Mouse (Mus musculus): ENCODE data around the gene Tspear.

Gene Tspear

GRCm38 (mm10) chr10:77869651-77870050 is 183.3 kb downstream of the Tspear start:
- no peak for DNase-seq (ENCODE audit: low spot score in 2 of 2)

DNA sequence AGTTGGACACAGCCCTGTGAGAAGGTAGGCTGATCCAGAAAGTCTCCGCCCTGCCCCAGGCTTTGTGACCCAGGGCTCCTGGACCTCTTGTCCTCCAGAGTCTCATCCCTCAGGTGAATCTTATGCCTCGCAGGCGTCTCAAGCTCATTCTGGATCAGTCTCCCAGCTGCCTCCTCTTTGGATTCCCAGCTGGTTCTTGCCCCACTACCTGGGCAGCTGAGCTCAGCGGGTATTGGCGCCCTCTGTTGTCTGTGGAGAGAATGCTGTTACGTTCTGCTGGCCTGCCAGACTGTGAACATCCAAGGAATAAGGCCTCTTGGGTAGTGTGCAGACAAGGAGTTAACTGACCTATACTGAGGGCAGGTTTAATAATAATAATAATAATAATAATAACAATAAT is 192.6 kb downstream of the Tspear start:
- peak in 1 of 2 experiments; percentile 32 for DNase-seq (ENCODE audit: low spot score in 2 of 2)

GRCm38 (mm10) chr10:77880305-77880704 is 193.9 kb downstream of the Tspear start:
- DNase-seq (ENCODE audit: low spot score in 2 of 2): no peak

GRCm38 (mm10) chr10:77882553-77882952 is 196.2 kb downstream of the Tspear start:
- DNase-seq (ENCODE audit: low spot score in 2 of 2): no peak

GRCm38 (mm10) chr10:77886007-77886747 is 199.8 kb downstream of the Tspear start:
- no peak for DNase-seq (ENCODE audit: low spot score in 2 of 2)

DNA sequence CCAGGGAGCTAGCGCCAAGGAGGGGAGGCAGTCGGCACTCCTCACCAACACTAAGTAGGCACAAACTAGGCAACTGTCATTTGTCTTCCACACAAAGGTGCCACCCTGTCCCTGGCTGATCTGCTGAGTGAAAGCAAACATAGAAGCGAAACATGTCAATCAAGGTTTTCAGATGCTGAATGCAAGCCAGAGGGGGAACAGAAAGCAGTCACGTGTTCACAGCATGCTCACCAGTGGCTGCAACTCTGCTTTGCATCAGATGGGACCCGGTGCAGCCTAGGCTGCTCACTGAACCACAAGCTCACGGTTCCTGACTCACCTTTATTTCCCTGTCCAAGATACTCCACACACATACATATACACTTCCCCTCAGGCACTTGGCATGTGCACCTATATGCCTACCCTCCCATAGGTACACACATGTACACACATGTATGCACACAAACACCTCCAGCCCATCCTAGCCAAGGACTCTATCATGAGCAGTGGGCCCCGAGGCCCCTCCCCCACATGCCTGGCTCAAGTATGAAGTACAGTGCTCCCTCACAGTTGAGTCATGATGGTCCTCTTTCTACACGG is 204.7 kb downstream of the Tspear start:
- DNase-seq (ENCODE audit: low spot score in 2 of 2): no peak

DNA sequence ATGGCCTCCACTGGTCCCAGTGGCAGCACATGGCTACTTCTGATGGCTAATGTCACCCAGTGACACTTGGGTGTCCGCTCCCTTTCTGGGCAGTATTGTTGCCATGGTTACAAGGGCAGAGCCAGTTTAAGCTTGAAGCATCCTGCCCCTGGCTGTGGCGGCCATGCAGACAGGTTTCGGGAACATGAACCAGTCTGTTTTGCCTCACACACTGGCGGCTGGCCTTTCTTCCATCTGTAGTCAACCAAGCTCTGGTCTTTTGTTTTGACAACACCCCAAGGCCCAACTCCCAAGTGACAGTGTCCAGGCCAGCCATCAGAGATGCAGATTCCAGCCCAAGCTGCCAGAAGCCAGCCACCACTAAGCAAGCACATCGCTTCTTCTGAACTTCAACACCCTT is 209.2 kb downstream of the Tspear start:
- DNase-seq (ENCODE audit: low spot score in 2 of 2): no peak

DNA sequence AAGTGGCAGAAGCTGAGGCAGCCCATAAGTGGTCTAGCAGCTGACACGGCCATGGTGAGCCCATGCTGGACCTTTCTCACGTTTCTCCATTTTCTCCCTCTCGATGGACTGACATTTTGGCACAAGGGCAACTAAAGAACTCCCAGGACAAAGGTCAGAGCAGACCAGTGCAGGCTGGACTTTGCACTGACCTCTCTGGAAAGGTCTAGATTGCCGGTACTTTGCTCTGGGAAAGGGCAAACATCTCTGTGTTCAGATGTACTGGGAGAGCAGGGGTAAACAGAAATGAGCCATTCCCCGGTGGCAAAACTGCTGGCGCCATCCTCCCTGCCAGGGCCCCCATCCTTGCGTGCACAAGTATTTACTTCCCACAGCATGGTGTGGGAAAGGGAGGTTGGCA is 213.8 kb downstream of the Tspear start:
- DNase-seq (ENCODE audit: low spot score in 2 of 2): no peak

DNA sequence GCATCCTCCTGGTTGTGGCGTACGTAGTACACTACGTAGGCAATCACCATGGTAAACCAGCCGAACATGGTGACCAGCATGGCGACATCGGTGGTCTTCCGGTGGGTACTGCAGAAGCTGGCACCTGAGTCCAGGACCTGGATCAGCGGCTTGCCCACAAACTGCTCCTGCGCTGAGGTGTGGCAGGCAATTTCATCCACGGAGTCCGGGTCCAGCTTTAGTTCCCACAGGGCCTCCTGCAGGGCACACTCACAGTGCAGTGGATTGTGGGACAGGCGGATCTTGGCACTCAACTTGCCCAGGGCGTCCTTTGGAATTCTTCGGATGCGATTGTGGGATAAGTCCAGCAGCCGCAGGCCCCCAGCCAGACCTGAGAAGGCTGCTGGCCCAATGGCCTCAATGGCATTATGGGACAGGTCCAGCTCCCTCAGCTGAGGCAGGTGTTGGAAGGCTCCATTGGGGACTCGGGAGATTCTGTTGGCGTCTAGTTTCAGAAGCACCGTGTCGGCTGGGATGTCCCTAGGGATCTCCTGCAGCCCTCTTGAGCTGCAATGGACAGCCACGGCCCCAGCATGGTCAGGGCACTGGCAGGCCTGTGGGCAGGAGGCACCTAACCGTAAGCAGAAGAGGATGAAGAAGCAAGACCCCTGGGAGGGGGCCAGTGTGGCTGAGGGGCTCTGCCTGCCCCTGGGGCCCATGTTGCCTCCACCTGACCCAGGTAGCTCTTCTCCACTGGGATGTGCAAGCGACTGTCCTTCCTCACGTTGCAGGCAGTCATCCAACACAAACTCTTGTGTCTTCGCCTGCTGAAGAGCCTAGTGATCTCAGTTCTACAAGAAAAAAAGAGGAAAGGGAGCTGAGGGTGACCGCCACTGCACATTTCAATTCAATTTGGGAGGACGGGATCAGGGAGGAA is 214.8 kb downstream of the Tspear start:
- DNase-seq (ENCODE audit: low spot score in 2 of 2): no peak

DNA sequence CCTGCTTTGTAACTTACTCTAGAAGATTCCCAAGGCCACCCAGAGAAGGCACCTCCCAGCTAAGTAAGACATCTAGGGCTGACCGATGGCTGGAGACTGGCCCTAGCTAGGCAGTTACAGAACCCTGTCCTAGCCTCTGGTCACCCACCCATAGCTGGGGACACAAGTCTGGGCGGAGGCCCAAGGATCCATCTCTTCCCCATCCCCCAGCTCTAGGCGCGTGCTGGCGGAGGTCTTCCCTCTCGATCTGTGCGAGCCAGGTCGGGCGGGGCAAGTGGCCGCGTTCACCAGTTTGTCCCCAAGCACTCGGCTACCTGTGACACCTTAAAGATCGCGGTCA is 215.5 kb downstream of the Tspear start:
- no peak for DNase-seq (ENCODE audit: low spot score in 2 of 2)

GRCm38 (mm10) chr10:77902211-77902893 is 216.0 kb downstream of the Tspear start, which contains the start of gene Lrrc3:
TSS of gene Lrrc3 (minus strand) at chr10:77902536.
- DNase-seq (ENCODE audit: low spot score in 2 of 2): peak in 1 of 2 experiments; percentile 49

DNA sequence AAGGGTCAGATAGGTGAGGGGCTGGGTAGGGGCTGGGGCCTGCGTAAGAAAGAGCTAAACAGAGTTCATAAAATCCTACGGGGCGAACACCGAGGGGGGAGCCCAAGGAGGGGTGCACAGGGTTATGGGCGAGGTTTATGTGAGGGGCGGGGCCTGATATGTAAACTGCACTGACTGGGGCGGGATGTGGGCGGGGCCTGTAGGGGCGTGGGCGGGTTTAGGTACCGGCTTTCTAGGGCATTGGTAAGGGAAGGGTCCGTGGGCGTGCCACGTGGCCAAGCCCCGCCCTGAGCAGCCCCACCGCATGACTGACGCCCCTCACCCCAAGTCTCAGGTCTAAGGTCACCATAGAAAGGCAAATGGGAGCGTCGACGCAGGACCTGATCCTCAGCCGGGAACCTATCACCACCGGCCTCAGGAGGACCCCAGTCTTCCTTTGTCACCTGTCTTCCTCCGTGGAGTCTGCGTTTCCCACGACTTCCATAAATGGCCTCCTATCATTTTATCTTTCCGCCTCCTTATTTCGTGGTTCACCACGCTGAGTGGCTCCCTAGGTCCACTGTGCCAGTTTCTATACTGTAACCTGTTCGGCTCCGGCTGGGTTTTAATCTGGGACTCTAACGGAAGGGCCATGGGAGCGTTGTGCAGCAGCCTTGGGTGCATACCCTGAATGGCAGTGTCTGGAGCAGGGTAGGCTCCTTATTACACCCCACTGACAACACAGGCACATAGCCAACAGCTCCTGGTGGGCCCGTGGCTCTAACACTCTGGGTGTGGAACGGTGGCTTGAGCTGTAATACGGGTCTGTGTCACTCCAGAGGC is 216.7 kb downstream of the Tspear start:
- DNase-seq (ENCODE audit: low spot score in 2 of 2): peak in 1 of 2 experiments; percentile 48

DNA sequence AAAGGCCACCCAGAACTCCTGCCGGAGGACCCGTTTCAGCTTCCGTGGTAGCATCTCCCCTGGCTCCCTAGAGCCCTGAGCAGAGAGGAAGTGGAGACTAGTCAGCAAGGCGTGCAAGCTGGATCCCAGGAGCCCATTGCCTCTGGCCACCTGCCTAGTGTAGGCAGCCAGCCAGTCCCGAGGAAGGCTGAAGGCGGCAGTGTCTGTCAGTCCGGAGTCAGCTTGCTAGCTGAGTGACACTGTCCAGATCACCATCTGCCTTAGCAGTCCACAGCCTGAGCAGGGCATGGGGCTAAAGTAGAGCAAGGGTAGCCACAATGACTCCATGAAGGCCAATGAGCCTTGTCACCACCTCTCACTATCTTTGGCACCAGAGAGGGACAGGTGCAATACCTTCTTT is 226.2 kb downstream of the Tspear start:
- no peak for DNase-seq (ENCODE audit: low spot score in 2 of 2)

GRCm38 (mm10) chr10:77913292-77913691 is 226.9 kb downstream of the Tspear start:
- DNase-seq (ENCODE audit: low spot score in 2 of 2): no peak

DNA sequence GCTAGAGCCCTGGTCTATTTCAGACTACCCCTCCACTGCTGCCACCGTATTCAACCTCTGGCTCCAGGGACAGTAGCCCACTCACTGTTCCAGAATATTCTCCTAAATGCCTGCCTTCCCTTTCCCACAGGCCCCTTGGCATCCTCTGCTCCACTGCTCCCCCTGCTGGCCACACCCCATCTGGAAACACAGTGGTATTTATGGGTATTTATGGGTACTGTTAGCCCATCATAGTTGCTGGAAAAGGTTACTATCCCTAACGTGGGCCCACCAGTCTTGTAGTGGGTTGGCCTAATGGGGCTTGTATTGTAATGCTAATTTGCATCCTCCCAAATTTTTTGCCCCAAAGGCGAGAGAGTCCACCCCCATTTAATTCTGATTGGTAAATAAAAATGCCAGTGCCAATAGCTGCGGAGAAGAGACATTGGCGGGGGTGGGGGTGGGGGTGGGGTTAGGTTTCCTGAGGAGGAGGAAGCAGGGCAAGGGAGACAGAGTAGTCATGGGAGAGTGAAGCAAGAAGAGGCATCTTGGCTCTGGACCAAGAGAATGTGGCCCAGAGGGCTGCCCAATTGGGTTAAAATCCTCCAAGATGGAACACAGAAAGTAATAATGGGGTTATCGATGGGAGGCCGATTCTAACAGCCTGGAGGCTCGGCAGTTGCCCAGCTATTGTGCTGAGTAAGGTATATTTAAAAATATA is 230.4 kb downstream of the Tspear start:
- peak; percentile 55 to 81 for DNase-seq (ENCODE audit: low spot score in 2 of 2)

DNA sequence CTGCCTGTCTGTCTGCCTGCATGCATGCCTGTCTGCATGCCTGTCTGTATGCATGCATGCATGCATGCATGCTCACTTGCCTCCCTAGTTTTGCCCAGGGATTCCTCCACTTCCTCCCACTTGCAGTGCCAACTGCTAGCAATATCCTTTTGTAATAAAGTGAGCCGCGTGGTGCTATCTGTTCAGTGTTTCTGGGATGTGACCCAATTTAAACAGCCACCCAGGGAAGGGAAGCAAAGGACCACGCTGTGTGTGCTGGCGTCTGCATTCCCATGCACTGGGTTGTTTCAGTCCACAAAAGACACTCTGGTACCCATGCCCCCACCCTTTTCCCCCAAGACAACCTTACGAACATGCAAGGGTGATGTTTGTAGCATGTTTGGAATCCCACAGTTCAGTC is 234.6 kb downstream of the Tspear start:
- no peak for DNase-seq (ENCODE audit: low spot score in 2 of 2)

GRCm38 (mm10) chr10:77922681-77923080 is 236.3 kb downstream of the Tspear start:
- no peak for DNase-seq (ENCODE audit: low spot score in 2 of 2)

- DNase-seq (ENCODE audit: low spot score in 2 of 2): peak; percentile 63 to 80
Measured at GRCm38 (mm10) chr10:77926140-77926539, 239.8 kb downstream of the Tspear start.

DNA sequence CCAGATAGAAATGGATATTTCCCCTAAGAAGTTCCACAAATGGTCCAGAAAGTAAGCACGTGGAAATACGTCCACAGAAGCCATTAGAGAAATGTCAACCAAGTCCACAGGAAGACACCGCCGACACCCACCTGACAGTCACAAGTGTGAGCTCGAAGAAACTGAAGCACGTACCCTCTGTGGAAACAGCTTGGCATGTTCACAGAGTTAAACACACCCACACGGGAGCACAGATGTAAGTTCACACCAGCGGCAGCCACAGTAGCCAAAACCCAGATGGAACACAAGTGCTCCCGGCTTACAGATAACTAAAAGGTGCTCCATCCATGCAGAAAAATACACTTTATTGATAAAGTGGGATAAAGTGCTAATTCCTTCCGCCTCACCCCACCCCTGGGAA is 241.0 kb downstream of the Tspear start:
- no peak for DNase-seq (ENCODE audit: low spot score in 2 of 2)
